Mouse (Mus musculus) MEL (cell line): ENCODE measurements at regions not wholly inside any gene's neighbourhood (a gene's known extent, or its start where the extent isn't known, plus 50 kb on each side); places are given as distances from the start of the nearest gene placed in this dataset.

Experiments
- EP300 ChIP-seq, 2 experiments: IDR thresholded peaks; 2 replicates each; pipeline ENCODE4 v1.6.1; 2011; ENCODE audit warnings: improper control_type of control experiment in 2 of 2, low read length in 2 of 2, low read depth in 1 of 2, mild to moderate bottlenecking in 1 of 2
- GATA1 ChIP-seq: IDR thresholded peaks from 2 replicates; pipeline ENCODE4 v1.6.1; 2011; ENCODE audit warnings: low read depth, low read length, improper control_type of control experiment
- MXI1 ChIP-seq: IDR thresholded peaks from 2 replicates; pipeline ENCODE4 v1.6.1; 2011; ENCODE audit warnings: mild to moderate bottlenecking, low read depth, low read length, improper control_type of control experiment
- NRF1 ChIP-seq: IDR thresholded peaks from 2 replicates; pipeline ENCODE4 v1.6.1; 2014; ENCODE audit warnings: low read depth, mild to moderate bottlenecking, inconsistent platforms, low read length, improper control_type of control experiment, moderate library complexity; ENCODE audit not compliant: poor library complexity, insufficient read depth, severe bottlenecking
- POLR2A ChIP-seq, 2 experiments: IDR thresholded peaks; 2 replicates each; pipeline ENCODE4 v1.6.1; 2011 to 2012; ENCODE audit warnings: low read length in 2 of 2, mild to moderate bottlenecking in 2 of 2, control low read depth in 1 of 2, improper control_type of control experiment in 1 of 2, low read depth in 1 of 2, moderate library complexity in 1 of 2; ENCODE audit not compliant: control insufficient read depth in 1 of 2, insufficient read depth in 1 of 2, poor library complexity in 1 of 2
- SMC3 ChIP-seq: IDR thresholded peaks from 2 replicates; pipeline ENCODE4 v1.6.1; 2011; ENCODE audit warnings: low read depth, low read length, improper control_type of control experiment
- USF1 ChIP-seq: IDR thresholded peaks from 2 replicates; pipeline ENCODE4 v1.6.1; 2014; ENCODE audit warnings: low read depth, mild to moderate bottlenecking, inconsistent platforms, low read length, improper control_type of control experiment, moderate library complexity

DNA sequence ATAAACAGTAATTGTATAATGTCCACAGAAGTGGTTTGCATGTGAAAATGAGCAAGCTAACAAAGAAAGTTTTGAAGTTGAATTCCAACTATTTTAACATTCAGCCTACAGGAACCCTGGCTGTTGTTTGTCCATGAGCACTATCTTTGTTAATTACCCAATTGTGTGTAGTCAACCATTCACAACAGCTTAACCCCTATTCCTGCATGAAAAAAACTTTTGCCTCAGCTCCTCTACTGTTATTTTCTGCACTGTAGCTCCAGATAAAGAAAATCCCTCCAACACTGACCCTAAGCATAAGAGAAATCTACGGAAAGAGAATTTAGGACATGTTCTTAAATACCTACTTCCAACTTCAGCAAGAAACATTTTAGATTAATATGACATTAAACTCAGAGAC lies 1224.0 kb downstream of the Dnajb9 start:
- TF ChIP-seq USF1 (no peak), POLR2A (IDR thresholded peaks at IDR 0.05; ENCODE audit: control insufficient read depth in 1 of 2, insufficient read depth in 1 of 2, low read depth in 1 of 2, low read length in 2 of 2, poor library complexity in 1 of 2) (no peak), GATA1 (no peak), NRF1 (no peak), EP300 (IDR thresholded peaks at IDR 0.05; ENCODE audit: low read depth in 1 of 2, low read length in 2 of 2) (no peak), SMC3 (no peak), MXI1 (no peak)
